Mouse (Mus musculus) natural killer cell, adult 2 months (primary cell): Measurements from ENCODE around the gene Ppp4r1.

Source experiments
- DNase-seq, 2 experiments: peaks; one replicate each; pipeline ENCODE4 v3.0.0; 2022; ENCODE audit warnings: low spot score in 2 of 2

Ppp4r1 gene

DNA sequence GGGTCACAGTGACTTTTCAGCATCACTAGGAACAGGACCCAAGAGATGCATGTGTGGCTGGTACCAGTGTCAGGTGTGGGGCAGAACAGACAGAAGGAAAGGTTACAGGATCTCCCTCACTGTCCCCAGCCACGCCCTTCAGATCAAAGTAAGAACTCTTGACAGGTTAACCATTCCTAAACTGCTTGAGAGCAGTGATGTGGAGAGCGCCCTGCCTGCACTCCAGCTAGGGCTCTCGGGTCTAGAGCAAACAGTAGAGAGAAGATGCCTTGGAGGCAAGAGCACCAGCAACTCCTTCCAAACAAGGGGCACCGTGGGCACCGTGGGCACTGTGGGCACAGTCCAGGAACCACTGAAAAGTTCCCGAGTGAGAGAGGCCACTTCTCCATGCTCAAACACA is 71.0 kb downstream of the Ppp4r1 start:
- DNase-seq: no peak

DNA sequence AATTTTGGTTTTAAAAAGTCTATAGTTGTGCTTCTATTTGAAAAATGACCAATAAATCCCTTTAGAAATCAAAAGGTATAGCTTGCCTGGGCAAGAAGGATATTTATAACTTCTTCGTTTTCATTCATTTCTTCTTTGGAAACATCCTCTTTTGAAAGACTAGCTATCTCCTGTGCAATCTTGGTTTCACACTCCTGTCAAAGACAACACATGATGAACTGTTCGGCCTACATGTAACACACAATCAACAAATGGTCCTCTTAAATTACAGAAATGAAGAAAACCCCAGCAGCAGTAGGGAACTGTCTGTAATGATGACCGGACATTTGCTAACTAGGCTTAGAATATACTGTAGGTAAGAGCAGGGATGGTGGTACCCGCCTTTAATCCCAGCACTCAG is 71.6 kb downstream of the Ppp4r1 start:
- DNase-seq: no peak

DNA sequence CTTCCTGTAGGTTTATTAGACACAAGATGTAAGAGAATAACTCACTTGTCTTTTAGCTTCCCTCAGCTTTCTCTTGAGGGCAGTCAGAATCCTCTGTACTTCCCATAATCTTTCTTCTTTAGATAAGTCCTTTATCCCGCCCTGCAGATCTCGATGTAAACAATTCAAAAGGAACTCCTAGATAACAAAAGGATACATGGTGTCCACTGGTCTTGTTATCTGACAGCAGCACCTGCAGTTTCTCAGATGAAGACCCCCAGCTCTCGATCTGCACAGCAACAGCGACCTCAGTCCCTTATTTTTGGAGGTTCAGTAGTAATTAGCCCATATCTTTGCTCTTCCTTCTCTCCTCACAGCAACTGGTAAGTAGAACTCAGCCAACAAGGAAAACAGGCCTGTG is 75.2 kb downstream of the Ppp4r1 start:
- no peak for DNase-seq

DNA sequence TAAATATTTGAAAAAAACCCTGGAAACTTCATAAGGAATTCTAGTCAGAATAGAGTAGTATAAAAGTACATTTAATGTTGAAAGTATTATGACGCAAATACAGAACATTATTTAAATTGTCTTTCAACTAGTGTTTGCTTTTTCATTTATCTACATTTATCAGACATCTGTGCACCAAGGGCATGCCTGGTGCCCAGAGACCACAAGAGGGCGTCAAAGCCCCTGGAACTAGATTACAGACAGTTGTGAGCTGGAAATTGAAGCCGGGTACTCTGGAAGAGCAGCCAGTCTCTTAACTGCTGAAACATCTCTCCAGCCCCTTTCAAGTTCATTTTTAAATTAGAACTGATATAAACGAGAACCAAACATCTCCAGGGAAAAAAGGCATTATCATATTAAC is 80.2 kb downstream of the Ppp4r1 start:
- peak in 1 of 2 experiments; percentile 31 for DNase-seq

DNA sequence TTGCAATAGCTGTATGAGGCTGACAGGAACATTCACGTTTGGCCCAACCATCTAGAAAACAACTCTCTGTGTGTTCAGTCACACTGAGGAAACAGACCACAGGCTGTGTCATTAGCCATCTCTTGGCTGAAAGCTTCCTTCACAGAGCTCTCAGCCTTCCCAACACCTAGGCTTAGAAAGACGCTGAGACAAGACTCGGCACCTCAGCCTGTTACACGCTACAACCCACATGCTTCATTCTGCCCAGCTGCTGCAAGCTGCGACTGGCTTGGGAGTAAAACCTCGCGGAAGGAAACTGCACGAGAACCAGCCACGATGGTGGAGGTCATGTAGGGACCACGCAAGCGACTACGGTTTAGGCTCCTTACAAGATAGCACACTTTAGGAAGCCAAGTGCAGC is 81.5 kb downstream of the Ppp4r1 start:
- DNase-seq: no peak

DNA sequence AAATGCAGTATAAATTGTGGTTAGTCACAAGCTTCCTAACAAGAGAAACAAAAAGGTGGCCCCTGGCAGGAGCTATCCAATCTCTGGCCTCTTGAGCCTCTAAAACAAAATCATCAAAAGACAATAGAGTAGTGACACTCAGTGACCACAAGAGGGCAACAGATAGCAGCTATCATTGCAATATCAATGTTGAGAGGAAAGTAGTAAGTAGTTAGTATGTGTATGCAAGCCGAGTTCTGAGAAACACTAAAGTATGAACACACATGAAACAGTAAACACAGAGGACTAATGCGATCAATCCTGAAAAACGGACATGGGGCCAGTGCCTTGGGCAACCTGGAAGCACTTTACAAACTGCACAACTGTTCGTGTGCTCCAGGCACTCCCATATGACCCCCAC is 82.4 kb downstream of the Ppp4r1 start:
- peak in 1 of 2 experiments; percentile 7 for DNase-seq

DNA sequence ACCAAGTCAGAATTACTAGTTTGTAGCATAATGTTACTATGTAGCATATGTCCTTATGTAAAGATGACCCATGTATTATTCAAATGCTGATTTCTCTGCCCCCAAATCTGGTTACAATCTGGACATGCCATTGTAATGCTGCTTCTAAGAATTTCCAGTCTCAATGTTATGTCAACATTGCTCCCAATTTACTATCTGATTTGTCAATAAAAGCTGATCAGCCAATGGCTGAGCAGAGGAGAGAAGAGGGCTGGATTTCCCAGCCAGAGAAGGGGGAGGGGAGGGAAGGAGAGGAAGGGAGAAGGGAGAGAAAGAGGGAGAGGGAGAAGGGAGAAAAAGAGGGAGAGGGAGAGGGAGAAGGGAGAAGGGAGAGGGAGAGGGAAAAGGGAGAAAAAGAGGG is 82.9 kb downstream of the Ppp4r1 start:
- no peak for DNase-seq

DNA sequence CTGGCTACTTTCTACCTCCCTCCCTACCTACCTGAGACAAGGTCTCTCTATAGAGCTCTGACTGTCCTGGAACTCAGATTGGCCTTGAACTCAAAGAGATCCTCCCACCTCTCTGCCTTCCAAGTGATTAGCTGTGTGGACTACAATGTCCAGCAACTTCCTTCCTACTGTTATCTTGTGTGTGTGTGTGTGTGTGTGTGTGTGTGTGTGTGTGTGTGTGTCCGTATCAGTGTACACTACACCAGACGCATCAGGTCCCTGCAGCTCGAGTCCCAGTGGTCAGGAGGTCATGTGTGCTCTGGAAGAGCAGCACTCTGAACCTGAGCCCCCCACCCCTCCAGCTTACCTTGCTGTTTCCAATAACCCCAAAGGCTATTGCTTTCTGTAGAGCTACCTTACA is 83.8 kb downstream of the Ppp4r1 start:
- no peak for DNase-seq

DNA sequence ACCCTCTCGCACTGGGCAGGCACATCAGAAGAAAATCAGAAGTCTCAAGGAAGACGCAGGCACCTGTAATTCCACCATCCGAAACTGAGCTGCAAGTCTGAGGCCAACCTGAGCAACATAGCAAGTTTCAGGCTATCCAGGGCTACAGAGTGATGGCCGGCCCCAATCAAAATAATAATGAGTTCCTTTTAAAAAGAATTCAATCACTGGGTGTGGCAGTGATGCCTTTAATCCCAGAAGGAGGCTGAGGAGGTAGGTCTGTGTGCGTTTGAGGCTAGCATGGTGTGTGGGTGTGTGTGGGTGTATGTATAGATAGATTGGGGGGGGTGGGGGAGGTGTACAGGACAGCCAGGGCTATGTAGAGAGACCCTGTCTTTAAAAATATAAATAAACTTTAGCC is 85.6 kb downstream of the Ppp4r1 start:
- no peak for DNase-seq

DNA sequence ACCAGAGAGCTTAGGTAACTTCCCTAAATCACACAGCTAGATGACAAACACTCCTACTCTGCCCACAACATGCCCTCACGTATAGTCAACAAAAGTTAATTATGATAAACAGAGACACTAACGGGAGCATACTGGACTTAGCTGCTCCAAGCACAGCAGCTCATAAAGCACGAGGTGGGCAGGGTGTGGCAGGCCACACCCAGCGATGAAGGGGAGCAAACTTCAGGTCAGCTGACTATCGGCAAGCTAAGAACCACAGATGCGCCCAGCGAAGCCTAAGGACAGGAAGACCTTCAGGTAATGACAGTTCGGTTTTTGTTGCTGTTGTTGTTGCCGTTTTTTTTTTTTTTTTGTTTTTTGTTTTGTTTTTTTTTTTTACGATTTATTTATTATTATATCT is 87.3 kb downstream of the Ppp4r1 start:
- DNase-seq: no peak

DNA sequence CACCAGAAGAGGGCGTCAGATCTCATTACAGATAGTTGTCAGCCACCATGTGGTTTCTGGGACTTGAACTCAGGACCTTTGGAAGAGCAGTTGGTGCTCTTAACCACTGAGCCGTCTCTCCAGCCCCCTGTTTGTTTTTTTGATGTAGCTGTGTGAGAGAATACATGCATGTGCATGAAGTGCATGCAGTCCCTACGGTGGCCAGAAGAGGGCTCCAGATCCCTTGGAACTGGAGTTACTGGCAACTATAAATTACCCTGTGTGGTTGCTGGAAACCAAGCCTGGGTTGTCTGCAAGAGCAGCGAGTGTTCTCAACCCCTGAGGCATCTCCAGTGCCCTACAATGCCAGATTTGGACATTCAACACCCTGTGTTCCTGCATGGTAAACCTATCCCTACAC is 87.8 kb downstream of the Ppp4r1 start:
- peak; percentile 79 to 86 for DNase-seq

DNA sequence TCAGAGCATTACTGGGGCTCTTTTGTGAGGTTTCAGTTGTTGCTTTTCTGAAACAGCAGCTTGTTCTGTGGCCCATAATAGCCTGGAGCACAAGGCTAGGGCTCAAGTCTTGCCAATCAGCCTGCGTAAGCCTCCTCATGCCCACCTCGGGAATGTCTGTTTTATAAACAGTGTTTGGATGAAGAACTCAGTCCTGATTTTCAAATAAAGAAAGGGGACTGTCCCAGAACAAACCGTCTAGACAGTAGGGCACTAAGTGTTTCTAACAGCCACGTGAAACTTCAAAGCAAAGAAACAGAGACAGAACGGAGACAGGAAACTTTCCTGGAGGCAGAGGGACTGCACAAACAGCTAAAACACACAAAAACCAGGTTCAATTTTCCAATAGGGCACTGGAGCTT is 89.3 kb downstream of the Ppp4r1 start:
- DNase-seq: no peak

DNA sequence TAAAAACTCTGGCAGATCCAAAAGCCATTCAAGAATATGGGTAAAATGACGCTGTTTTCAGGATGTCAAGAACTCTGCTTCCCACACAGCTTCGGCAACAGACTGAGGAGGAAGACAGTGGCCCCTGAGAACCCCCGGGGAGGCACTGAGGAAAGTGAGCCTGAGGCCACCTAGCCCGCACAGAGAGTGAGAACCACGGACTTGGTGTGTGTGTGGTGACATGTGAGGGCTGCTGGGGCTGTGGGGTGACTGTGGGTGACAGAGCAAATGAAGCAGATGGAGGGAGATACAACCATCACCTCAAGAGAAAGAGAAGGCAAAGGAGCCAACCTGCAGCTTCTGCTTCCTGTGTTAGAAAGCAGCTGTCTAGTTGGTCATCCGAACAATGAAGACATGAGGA is 89.7 kb downstream of the Ppp4r1 start:
- DNase-seq: peak; percentile 9 to 11

DNA sequence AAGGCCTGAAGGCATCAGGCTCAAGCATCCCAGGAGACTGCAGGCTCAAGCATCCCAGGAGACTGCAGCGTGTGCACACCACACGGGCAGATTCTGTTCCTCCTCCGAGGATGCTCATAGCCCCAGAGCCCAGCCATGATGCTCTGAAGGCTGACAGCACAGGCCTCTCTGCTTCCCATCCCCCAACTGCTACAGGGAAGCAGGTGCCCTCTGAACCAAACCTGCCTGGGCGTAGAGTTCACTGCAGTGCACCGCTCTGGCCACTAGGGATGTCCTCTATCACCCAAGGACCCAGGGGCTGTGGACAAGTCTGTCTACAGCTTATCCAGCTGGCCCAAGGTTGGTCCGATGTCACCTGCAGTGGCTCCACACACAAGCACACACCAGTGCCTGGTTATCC is 90.3 kb downstream of the Ppp4r1 start:
- DNase-seq: peak; percentile 38 to 73

DNA sequence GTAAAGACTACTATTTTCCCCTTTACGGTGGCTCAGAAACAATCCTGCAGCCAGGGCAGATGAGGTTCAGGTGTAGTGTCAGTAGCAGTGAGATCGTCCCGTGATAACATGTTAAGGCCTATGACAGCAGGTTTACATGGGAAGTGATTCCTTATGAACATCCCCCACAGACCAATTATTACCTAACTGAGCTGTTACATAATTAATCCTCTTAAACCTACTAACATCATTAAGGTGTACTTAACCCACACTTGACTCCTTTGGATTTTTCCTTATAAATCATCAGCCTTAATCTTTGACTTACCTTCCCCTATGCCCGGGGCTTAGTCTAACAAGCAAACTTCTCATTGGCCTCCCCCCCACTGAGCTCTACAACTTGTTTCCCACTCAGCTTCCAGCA is 90.8 kb downstream of the Ppp4r1 start:
- DNase-seq: no peak

DNA sequence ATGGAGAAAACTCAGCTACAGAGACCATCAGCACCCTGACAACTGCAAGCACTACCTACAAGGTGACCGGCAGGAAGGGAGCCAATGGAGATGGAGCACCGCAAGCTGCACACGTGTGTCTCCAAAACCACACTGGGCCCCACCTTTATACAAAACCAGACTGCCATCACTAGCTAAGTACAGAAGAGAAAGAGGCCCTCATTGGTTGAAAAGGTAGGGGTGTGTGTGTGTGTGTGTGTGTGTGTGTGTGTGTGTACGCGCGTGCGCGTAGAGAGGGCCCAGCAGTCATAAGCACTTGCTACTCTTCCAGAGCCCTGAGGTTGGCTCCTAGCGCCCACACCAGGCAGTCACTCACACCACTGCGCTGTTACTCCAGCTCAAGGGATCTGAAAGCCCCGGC is 91.5 kb downstream of the Ppp4r1 start:
- DNase-seq: no peak

DNA sequence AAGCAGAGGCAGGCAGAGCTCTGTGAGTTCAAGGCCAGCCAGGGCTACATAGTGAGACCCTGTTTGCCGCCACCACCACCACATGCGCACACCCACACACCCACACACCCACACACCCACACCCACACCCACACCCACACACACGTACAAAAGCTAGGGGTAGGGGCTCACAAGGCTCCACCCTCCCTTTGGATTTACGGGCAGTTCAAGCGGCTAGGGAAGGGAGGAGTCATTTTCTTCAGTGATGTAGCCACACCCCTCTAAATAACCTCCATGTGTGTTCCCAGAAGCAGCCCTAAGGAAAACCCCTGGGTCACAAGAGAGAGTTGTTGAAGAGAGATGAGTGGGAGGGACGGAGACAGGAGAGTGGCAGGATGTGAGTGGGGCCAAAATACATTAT is 94.7 kb downstream of the Ppp4r1 start:
- no peak for DNase-seq

DNA sequence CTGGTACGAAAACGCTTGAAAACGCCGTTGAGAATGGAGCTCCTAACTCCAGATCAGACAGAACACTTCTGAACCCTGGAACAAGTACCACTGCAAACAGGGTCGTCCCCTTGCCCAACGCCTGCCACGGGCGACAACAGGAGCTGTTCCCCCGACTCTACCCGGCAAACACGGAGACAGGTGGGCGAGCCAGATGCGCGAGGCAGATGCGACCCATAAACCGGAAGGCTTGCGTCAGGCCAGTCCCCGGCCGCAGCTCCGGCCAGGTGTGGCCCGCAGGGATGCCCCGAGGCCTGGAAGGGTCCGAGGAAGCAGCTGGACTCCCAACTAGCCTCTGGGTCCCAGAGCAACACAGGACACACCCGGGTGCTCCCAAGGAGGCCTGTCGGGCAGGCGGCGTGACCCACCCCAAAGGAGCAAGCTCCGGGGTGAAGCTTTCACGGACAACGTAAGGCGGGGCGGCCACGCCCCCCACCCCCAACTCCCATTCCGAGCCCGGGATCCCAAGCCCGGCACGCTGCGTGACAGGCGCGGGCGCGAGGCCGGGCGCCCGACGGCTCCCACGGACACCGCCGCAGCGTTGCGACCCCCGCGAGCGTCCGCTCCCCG is 101.8 kb downstream of the Ppp4r1 start:
- peak in 1 of 2 experiments; percentile 18 for DNase-seq

DNA sequence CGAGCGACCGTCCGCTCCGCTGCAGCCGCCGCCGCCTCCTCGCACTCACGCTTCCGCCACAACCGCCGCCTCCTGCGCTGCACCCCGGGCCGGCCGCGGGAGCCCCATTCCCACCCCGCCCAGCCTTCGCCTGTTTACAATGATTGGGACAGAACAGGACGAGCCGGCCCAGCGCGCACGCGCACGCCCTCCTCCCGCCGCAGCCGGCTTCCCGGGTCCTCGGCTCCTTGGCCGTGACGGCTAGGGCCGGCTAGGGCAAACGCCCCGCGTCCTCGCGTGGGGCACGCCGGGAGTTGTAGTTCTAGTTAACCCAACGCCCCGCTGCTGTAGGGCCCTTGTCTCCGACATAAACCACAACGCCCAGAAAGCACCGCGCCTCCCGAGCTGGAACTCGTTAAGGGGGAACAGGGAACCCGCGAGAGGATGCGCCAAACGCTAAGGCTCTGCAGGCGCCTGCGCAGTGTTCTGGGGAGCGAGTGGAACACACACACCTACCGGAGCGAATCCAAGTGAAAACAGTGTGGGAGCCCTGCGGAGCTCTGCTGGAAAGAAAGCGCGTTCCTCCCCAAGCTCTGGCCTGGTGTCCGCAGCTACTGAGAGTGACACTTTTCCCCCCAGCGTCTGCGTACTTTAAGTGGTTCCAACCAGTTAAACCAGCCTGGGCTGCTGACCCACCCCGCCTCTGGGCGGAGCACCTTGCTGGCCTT is 102.5 kb downstream of the Ppp4r1 start:
- DNase-seq: peak; percentile 97 to 98

DNA sequence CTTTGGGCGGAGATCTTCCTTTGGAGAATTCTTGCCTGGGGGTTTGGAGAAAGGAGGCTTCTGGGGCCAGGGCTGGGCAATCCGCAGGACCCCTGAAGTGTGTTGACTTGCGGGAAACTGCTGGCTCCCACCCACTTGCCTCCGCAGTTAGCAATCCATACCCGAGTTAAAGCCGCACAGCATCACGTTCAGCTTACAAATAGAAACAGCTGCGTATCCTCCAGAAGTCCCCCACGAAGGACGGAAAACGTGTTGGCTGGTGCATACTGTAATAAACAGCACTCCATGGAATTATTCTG is 103.0 kb downstream of the Ppp4r1 start:
- no peak for DNase-seq

DNA sequence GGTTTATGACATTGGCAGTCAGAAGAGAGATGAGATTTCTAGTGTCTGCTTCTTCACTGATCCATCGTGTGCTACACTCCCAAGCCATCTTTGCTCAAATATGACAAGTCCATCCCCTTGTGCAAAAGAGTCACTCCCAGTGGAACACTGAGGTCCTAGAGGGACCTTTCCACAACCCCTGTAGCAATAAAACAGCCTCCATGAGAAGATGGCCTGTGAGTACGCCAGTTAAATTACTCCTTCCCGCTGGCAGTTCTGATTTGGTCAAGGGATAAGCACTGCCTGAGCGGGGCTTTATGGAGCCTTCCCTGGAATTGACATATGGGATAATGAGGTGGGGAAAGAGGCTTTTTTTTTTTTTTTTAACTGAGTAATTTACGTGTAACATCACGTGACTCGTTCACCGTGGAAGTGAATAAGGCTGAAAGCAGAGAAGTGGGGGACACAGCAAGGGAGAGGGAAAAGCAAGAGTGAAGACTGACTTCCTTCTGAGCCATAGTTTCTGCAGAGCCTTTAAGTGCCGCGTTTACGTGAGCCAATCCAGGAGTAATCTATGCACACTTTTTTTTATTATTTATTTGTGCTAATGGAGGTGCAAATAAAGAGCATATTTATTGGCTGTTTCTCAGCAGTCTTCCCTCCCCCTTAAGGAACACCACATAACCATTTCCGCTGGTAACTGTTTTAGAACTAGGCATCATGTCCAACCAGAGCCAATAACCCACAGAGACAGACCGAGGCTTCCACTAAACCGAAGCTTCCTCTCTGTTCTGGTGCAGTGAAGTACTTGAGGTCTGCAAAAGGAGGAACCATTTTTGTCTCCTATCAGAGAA is 103.5 kb downstream of the Ppp4r1 start, which contains the start of gene Ralbp1:
Ralbp1 (minus strand) TSS at position 102 of the 833 bp plus-strand sequence.
- peak; percentile 41 for DNase-seq

DNA sequence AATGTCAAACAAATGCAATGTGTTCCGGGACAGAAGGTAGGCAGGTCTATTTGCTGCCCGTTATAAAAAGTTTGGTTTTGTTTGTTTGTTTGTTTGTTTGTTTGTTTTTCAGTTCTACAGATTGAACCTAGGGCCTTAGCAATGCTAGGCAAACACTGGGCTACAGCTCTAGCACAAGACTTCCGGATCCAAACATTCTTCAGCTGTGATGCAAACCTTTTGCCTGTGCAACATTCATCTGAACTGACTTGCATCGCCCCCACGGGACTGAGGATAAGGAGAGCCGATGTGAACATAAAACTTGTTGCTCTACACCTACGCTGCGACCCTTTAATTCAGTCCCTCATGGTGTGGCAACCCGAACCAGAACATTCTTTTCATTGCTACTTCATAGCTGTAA is 104.2 kb downstream of the Ppp4r1 start:
- DNase-seq: no peak

DNA sequence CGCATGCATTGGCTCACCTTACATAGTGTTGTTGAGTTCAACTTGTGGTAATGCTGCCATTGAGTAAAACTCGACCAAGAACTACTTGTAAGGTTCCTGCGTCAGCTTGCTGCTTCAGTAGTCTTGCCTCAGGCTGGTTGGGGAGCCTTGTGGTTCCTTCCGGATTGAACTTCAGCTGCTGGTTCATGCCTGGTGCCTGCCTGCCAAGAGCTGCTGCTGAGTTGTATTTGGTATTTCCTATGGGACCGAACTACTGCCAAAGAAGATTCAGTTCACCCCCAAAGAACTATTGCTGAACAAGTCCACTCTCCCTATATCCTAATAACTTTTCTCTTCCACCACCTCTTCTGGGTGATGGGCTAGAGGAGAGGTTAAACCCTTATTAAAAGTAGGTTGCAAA is 107.1 kb downstream of the Ppp4r1 start:
- no peak for DNase-seq
